Mouse (Mus musculus) gastrocnemius, postnatal 14 days (tissue): ENCODE data around the gene Nr1h3. TPM values are rescaled to one million over a fixed set of nuclear protein-coding genes. Genes with fewer than 3 reads are reported as not detected.

Experiments used
- DNase-seq: peaks from one replicate; pipeline ENCODE4 v3.0.0; 2021; ENCODE audit warnings: mixed read lengths
- intact Hi-C: fragments of 180-260 bp; cut with DNase I; formaldehyde crosslinking; loops from one replicate; pipeline ENCODE4 v1.15.1; 2025; ENCODE audit warnings: low total_unique reads
- total RNA-seq, 2 experiments: library from RNA; stranded (reverse); gene quantifications; 2 replicates each; pipeline ENCODE4 v1.2.3; 2021

Nr1h3 gene
- total RNA-seq, 2 experiments from 2014 or later: 5.1 to 9.1 TPM

GRCm38 (mm10) chr2:91154091-91154490 is 48.5 kb downstream of the Nr1h3 start:
- DNase-seq: no peak
- intact Hi-C loops: no loop called here

- intact Hi-C loops: no loop called here
- DNase-seq: no peak
These were observed 49.7 kb downstream of the Nr1h3 start for GRCm38 (mm10) chr2:91152885-91153377.

DNA sequence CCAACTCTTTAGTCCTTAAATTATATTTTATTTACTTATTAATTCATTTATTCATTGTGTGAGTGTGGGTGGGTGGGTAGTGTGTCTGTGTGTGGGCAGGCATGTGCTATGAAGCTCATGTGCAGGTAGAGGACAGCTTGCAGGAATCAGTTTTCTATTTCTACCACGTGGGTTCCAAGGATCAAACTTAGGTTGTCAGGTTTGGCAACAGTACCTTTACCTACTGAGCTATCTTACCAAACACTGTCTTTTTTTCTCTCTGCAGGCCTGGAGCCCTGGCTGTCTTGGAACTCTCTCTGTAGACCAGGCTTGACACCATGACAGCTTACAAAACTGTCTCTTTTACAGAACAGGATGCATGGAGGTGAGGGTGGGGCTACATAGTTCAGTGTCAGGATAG is 51.3 kb downstream of the Nr1h3 start:
- no peak for DNase-seq
- intact Hi-C loops: no loop called here

- intact Hi-C loops: no loop called here
- DNase-seq: no peak
These were observed 54.5 kb downstream of the Nr1h3 start for GRCm38 (mm10) chr2:91148101-91148500.

- no peak for DNase-seq
- intact Hi-C loops: no loop called here
These were observed 59.2 kb downstream of the Nr1h3 start for GRCm38 (mm10) chr2:91143401-91143800.

DNA sequence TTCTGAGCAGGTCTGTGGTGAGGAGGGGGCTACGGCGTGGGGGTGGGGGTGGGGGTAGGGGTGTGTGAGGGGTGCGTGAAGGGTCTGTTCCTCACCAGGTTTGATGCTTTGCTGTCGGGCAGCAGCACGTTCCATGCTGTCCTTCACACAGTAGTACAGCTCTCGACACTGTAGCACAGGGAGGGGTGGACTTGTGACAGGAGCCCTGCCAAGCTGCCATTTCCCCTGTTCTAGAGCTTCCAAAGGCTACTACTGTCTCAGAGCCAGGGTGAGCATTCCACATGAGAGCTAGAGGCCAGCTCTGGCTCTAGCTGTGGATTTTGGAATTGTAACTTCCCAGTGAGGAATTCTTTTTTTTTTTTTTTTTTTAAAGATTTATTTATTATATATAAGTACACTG is 59.7 kb downstream of the Nr1h3 start:
- intact Hi-C loops: no loop called here
- no peak for DNase-seq

DNA sequence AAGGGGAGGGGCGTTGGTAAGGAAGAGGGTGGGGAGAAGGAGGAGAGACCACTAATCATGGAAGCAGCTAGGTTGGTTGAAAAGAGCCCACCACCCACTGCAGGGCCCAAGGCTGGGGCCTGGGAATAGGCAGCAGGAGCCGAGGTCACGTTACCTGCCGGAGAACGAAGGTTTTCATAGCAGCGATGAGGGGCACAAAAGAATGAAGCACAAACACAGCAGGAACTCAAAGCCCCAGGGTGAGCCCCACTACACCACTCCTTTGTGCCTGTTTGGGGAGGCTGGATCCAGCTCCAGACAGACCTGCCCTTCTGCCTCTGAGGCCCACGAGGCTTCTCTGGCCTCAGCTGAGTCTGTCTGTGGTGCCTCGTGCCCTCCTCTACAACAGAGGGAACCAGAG is 62.9 kb downstream of the Nr1h3 start:
- no peak for DNase-seq
- intact Hi-C loops: no loop called here

- intact Hi-C loops: no loop called here
- no peak for DNase-seq
These were observed 63.3 kb downstream of the Nr1h3 start for GRCm38 (mm10) chr2:91139311-91139710.

GRCm38 (mm10) chr2:91137481-91137880 is 65.2 kb downstream of the Nr1h3 start:
- no peak for DNase-seq
- intact Hi-C loops: no loop called here

DNA sequence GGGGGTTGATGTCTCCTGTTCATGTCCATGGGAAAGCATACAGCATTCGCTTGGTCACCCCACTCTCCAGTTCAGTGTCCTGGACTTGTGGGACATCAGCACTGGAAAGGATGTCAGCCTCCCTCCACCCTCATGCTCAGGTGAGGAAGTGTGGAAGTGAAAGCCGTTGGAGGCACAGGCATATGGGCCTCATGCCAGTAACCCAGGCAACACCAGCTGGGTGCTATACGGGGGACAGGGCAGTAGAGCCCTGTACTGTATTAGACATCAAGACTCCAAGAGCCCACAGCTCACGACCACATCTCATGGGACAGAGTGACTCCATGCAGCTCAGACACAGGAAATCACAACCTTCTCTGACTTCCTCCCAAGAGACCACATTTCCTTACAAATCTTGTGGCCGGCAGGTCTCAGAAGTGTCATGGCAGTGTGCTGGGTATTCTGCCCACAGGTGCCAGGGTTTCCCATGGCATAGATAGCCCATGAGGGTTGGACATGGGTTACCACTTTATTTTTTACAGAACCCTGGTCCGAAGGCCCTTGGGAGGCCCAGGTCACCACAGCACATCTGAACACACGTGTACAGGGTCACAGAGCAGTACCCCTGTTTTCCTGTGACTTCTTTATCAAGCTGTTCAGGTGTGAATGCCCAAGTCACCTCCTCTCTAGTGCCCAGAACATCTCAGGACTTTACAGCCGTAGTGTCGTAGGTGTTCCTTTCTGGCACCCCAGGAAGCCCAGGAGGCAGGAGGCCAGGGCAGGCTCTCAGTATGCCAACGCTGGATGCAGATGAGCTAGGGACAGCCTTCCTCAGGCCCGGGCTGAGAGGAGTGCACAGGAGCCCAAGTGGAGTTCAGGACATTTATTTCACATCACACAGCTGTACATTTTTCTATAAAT is 65.9 kb downstream of the Nr1h3 start:
- no peak for DNase-seq
- intact Hi-C loops: no loop called here

Other genes with a start within 250 kb of the Nr1h3 start
- gene Rapsn, start 167.2 kb downstream of the Nr1h3 start, total RNA-seq: 10 to 100 TPM; 22.4 to 23.0 TPM
- gene Psmc3, start 148.8 kb downstream of the Nr1h3 start, total RNA-seq: 100 to 1,000 TPM; 279 to 288 TPM
- gene Slc39a13, start 132.4 kb downstream of the Nr1h3 start, total RNA-seq: 10 to 100 TPM; 21.7 to 25.9 TPM
- gene Spi1, start 120.4 kb downstream of the Nr1h3 start, total RNA-seq: 1 to 10 TPM; 1.5 to 2.1 TPM
- under 1 TPM in 1 of 2 experiments, not detected in 1; 0.09 TPM for gene Mybpc3, start 84.7 kb downstream of the Nr1h3 start, total RNA-seq
- gene Madd, start 19.0 kb downstream of the Nr1h3 start, total RNA-seq: 1 to 10 TPM; 5.0 to 5.9 TPM
- gene Acp2, start 51 bp upstream of the Nr1h3 start, total RNA-seq: 10 to 100 TPM; 11.6 to 12.5 TPM
- 1 to 10 TPM; 3.1 to 4.1 TPM for gene Ddb2, start 34.1 kb upstream of the Nr1h3 start, total RNA-seq
- gene Pacsin3, start 53.1 kb upstream of the Nr1h3 start, total RNA-seq: 100 to 1,000 TPM; 282 to 292 TPM
- gene Arfgap2, start 62.1 kb upstream of the Nr1h3 start, total RNA-seq: 100 to 1,000 TPM in 1 of 2 experiments, 10 to 100 TPM in 1; 74.4 to 104 TPM
- 10 to 100 TPM; 11.3 to 13.2 TPM for gene 1110051M20Rik, start 241.9 kb upstream of the Nr1h3 start, total RNA-seq